Mouse (Mus musculus) G1E (cell line): Measurements from ENCODE around the gene Ugcg.

Experiments used
- CTCF ChIP-seq: IDR thresholded peaks from 2 replicates; pipeline ENCODE4 v1.5.1; 2012; ENCODE audit warnings: low read depth, low read length, inconsistent platforms, mixed read lengths
- POLR2AphosphoS5 ChIP-seq: IDR thresholded peaks from 2 replicates; pipeline ENCODE4 v1.6.1; 2012; ENCODE audit warnings: low read depth, low read length, inconsistent platforms; ENCODE audit not compliant: insufficient replicate concordance

- TF ChIP-seq CTCF, result no peak
- TF ChIP-seq POLR2AphosphoS5, result no peak
Measured at GRCm38 (mm10) chr4:59245776-59246175, 56.7 kb downstream of the Ugcg start.
